Mouse (Mus musculus) gastrocnemius, postnatal 25 days (tissue): ENCODE results near the gene Plcb1. TPM values are rescaled to one million over a fixed set of nuclear protein-coding genes. Genes with fewer than 3 reads are reported as not detected.
"Not testable (repeated sequence)": the region's sequence is repeated elsewhere in the genome, so short reads cannot be mapped to it uniquely, and the experiment has no call there.

Source experiments
- DNase-seq: peaks from one replicate; pipeline ENCODE4 v3.0.0; 2022
- total RNA-seq, 2 experiments: library from RNA; stranded (reverse); gene quantifications; 1 replicate in 1 of 2; 2 replicates in 1 of 2; pipeline ENCODE4 v1.2.3; 2021

Gene Plcb1
- total RNA-seq, 2 experiments from 2014 or later = 1.5 to 1.8 TPM

- no peak for DNase-seq
These were observed 188.8 kb downstream of the Plcb1 start for GRCm38 (mm10) chr2:134974711-134975110.

GRCm38 (mm10) chr2:134976796-134977330 lies 191.0 kb downstream of the Plcb1 start:
- DNase-seq = no peak

GRCm38 (mm10) chr2:134977641-134978040 lies 191.8 kb downstream of the Plcb1 start:
- DNase-seq = no peak

GRCm38 (mm10) chr2:134981394-134981793 lies 195.5 kb downstream of the Plcb1 start:
- no peak for DNase-seq

DNA sequence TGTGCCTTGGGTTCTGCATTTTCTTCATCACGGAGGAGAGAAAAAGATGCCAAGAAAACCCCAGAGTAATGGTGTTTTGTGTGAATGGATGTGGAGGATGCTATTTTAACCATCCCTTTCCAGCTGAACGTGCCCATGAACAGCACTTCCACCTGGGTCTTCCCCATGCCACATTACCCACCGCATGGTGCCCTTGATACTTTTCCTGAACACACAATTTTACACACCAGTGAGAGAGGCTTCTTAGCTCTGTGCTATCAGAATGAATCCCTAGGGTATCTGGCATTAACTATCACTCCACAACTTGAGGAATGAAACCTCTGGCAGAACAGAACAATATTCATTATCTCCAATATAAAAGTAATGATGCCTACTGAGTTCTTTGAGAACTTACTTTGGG lies 199.0 kb downstream of the Plcb1 start:
- DNase-seq = no peak

DNA sequence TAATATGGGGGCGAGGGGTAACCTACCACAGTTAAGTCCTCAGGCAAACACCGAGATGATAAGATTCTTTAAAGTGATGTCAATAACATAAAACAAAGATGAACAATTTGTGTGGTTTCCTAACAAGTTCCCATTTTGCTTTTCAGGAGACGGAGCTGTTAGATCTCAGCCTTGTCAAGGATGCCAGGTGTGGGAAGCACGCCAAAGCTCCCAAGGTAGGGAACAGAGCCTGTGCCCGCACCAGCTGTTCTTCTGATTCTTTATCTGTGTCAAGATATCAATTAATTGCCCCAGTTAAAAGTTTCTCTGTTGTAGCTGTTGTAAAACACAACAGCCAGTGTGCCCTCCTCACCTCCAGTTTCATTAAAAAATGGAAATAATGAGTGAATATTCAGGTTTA lies 202.1 kb downstream of the Plcb1 start:
- DNase-seq = no peak

DNA sequence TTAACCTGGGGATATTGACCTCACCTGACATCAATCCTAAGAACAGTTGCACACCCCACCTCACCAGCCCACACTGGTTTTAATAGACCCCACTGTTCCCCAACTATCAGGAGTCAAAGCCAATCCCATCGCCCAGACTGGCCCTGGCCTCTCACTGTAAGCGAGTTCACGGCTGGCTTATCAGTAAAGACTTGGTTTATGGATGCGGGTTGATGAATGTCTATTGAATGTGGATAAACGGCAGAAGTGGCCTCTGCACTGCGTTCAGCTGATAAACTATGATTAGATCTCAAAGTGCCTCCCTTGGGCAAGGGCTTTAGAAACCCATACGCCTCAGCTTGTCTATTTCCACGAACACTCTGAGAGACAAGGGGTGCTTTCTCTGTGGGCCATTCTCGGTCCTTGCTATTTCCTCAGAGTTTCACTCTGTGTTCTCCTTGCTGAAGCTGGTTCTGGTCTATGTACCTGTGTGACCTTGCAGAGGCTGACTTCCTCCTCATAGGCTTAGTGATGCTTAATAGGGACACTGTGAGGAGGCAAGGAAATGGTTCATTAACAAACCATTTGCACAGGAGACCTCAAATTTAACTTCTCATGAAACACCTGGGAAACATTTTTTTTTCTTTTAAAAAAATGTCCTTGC lies 203.9 kb downstream of the Plcb1 start:
- DNase-seq = no peak

DNA sequence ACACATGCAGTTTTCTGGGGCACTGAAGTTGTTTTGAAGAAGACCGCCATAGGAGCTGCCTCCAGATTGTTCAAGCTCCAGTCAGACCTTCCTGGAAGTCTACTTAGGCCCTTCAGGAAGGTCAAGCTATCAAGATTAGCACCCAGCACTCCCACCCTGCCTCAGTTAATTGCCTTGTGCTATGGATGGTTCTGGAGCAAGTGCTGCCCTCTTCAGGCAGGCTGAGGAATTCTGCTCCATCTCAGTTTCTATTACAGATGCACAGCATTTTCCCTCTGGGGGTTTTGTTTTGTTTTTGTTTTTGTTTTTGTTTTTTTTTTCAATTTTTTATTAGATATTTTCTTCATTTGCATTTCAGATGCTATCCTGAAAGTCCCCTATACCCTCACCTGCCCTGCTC lies 221.3 kb downstream of the Plcb1 start:
- no peak for DNase-seq

GRCm38 (mm10) chr2:135007885-135008284 lies 222.0 kb downstream of the Plcb1 start:
- not testable (repeated sequence) for DNase-seq

DNA sequence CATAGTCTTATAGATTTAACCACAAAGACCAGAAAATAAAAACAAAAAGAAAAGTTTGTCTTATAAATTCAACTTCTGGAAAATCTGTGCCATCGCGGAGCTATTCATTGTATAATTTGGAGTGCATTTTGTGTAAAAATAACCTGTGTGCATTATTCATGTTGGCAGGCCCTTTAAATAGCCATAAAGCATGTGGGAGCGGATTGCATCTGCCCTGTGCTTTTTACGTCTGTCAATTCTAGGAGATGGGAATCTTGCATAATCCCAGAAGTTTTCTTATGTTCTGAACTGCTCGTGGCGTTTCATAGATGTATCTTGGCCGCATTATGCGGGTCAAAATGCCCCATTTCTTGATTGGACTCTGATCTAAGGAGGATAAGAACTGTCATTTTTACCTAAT lies 224.5 kb downstream of the Plcb1 start:
- no peak for DNase-seq

DNA sequence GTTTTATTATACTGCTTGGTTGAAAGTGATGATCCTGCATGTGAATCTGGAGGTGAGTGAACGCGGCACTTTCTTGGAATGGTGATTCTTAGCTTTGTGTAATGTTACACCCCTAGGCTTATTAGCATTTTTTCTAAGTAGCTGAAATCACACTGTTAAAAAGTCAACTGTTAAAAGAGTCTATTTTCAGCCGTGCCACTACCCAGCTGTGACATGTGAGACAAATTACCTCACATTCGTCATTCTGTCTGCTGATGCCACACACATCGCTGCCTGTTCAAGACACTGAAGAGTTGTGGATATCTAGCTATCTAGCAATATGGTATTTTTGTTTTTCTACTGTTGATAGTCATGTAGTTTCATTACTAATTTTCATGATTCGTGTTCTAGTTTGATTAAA lies 229.6 kb downstream of the Plcb1 start:
- no peak for DNase-seq

- no peak for DNase-seq
These were observed 232.4 kb downstream of the Plcb1 start for GRCm38 (mm10) chr2:135018275-135018674.

- DNase-seq = no peak
These were observed 232.8 kb downstream of the Plcb1 start for GRCm38 (mm10) chr2:135018708-135019107.

GRCm38 (mm10) chr2:135019588-135019987 lies 233.7 kb downstream of the Plcb1 start:
- DNase-seq = no peak

GRCm38 (mm10) chr2:135029288-135029687 lies 243.4 kb downstream of the Plcb1 start:
- DNase-seq = no peak

DNA sequence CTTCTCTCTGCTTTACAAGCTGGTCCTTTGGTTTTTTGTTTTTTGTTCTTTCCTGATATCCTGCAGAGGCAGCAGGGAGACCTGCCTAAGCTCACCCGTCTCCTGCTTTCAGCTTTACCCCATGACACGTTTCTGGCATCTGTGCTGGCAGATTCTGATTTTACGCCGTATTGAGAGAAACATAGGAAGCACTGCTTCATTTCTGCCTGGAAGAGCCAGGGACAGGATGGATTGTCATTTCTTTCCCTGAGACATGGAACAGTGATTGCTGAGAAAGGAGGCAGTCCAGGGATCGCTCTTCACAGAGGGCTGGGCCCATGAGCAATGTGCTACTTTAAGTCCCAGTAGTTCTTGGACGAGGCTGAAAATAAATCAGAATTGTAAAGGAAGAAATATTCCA lies 243.8 kb downstream of the Plcb1 start:
- no peak for DNase-seq

- no peak for DNase-seq
These were observed 249.9 kb downstream of the Plcb1 start for GRCm38 (mm10) chr2:135035640-135036260.

DNA sequence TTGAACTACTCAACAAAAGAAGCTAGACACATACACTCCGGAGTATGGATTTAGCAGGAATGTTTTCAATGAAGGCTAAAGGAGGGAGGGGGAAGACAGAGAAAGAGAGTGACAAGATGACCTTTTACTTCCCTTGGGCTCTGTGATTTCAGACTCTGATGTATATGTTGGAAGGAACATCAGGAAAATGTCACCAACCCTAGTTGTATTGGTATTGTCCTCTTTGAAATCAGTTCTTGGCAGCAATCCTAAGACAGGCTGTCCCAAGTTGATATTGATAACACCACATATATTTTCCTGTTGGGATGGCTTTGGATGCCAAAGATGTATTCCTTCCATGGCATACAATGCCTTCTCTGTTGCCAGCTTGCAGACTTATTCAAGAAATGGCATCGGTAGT lies 262.9 kb downstream of the Plcb1 start:
- DNase-seq = no peak

GRCm38 (mm10) chr2:135049283-135049682 lies 263.4 kb downstream of the Plcb1 start:
- DNase-seq = no peak

- no peak for DNase-seq
These were observed 265.8 kb downstream of the Plcb1 start for GRCm38 (mm10) chr2:135051540-135052288.

- DNase-seq = no peak
These were observed 267.5 kb downstream of the Plcb1 start for GRCm38 (mm10) chr2:135053391-135053790.

GRCm38 (mm10) chr2:135067419-135067818 lies 281.6 kb downstream of the Plcb1 start:
- no peak for DNase-seq

GRCm38 (mm10) chr2:135071349-135071748 lies 285.5 kb downstream of the Plcb1 start:
- no peak for DNase-seq
